Mouse (Mus musculus) kidney, postnatal 0 days (tissue): ENCODE measurements around the gene Ccpg1os. TPM values are rescaled to one million over a fixed set of nuclear protein-coding genes. Genes with fewer than 3 reads are reported as not detected.

ENCODE experiments used
- ATAC-seq: fragments of 200-750 bp; cut with Nextera tagmentation; replicated peaks from 2 replicates; pipeline ENCODE4 v1.8.0; 2017; ENCODE audit warnings: low read depth, moderate number of reproducible peaks, moderate TSS enrichment, moderate library complexity; ENCODE audit not compliant: low FRiP score
- DNase-seq: peaks from one replicate; pipeline ENCODE4 v3.0.0-alpha.2; 2016; ENCODE audit warnings: low spot score
- H3K27ac ChIP-seq: fragments of 300-500 bp; sonication (generic); 2 replicates; pipeline ENCODE4 v1.5.1; 2014; ENCODE audit warnings: mild to moderate bottlenecking
- H3K27me3 ChIP-seq: fragments of 300-500 bp; sonication (generic); 2 replicates; pipeline ENCODE4 v1.6.1; 2014; ENCODE audit warnings: low read length, mixed read lengths; ENCODE audit not compliant: insufficient read depth
- H3K36me3 ChIP-seq: fragments of 300-500 bp; sonication (generic); 2 replicates; pipeline ENCODE4 v1.6.1; 2014; ENCODE audit warnings: low read length, mixed read lengths; ENCODE audit not compliant: insufficient read depth
- H3K4me1 ChIP-seq: fragments of 300-500 bp; sonication (generic); replicated peaks from 2 replicates; pipeline ENCODE4 v1.6.1; 2014; ENCODE audit warnings: antibody characterized with exemption, low read length, mixed read lengths; ENCODE audit not compliant: insufficient read depth
- H3K4me2 ChIP-seq: fragments of 300-500 bp; sonication (generic); 2 replicates; pipeline ENCODE4 v1.6.1; 2014; ENCODE audit warnings: mild to moderate bottlenecking, low read length, moderate library complexity, mixed read lengths
- H3K4me3 ChIP-seq: fragments of 300-500 bp; sonication (generic); replicated peaks from 2 replicates; pipeline ENCODE4 v1.5.1; 2014; ENCODE audit warnings: low read depth, low read length
- H3K9ac ChIP-seq: fragments of 300-500 bp; sonication (generic); 2 replicates; pipeline ENCODE4 v1.6.1; 2014; ENCODE audit warnings: low read depth, low read length
- H3K9me3 ChIP-seq: fragments of 300-500 bp; sonication (generic); replicated peaks from 2 replicates; pipeline ENCODE4 v1.6.1; 2016; ENCODE audit warnings: low read length, inconsistent platforms, mixed read lengths
- CTCF ChIP-seq: IDR thresholded peaks from 2 replicates; pipeline ENCODE4 v1.5.1; 2016; ENCODE audit warnings: antibody characterized with exemption, low read depth, mild to moderate bottlenecking, moderate library complexity
- whole genome bisulfite sequencing: fragments of 180-500 bp; shearing (Covaris S2); extraction: QIAGEN DNeasy Blood & Tissue Kit; methylation state at CpG from one replicate; pipeline ENCODE4 v1.1.7; 2014; 5-methylcytosine and 5-hydroxymethylcytosine counted together
- microRNA-seq: library from miRNA; unstranded; fragments of <30 nt; microRNA quantifications from one replicate; pipeline ENCODE4, GENCODE M21; 2016
- polyA plus RNA-seq: library from polyadenylated mRNA; unstranded; fragments of >200 nt; fragmentation: Nextera tagmentation; extraction: Ambion mirVana; gene quantifications from 2 replicates; pipeline ENCODE4 v1.2.1, GENCODE M21; 2015

The Ccpg1os gene
- polyA plus RNA-seq, 1 experiment from 2014 or later, result 33.8 TPM

GRCm38 (mm10) chr9:72931166-72931790, 53.9 kb downstream of the Ccpg1os start:
- no peak for TF ChIP-seq CTCF
- ATAC-seq (no peak), DNase-seq (no peak)
- H3K9ac ChIP-seq, result no peak overlapping the region
- no peaks in the 10 kb centered on the region for H3K36me3 ChIP-seq
- WGBS, result 84% methylated on average over 13 of the region's 13 CpGs
- no peaks in the 10 kb centered on the region for H3K27me3 ChIP-seq
- H3K4me1 ChIP-seq, result no peaks in the 10 kb centered on the region
- no peak overlapping the region for H3K4me2 ChIP-seq
- no peak overlapping the region for H3K4me3 ChIP-seq
- no peaks in the 10 kb centered on the region for H3K9me3 ChIP-seq
- H3K27ac ChIP-seq, result no peak overlapping the region

Small RNAs within 50 kb of the gene (microRNA-seq; reads per million reads assigned to microRNA genes)
- gene Gm27353, result not detected

Other genes starting within 250 kb of the Ccpg1os start
- gene Prtg, start 178.5 kb downstream of the Ccpg1os start, polyA plus RNA-seq, result 1.2 TPM in 2 replicates
- gene Pygo1, start 59.7 kb downstream of the Ccpg1os start, polyA plus RNA-seq, result 3.0 and 3.2 TPM in 2 replicates
- 2.8 and 3.3 TPM in 2 replicates for gene Dyx1c1, start 26.6 kb downstream of the Ccpg1os start, polyA plus RNA-seq
- not detected in 2 replicates for gene Gm44503, start 26.5 kb downstream of the Ccpg1os start, polyA plus RNA-seq
- 43.8 and 49.6 TPM in 2 replicates for gene Ccpg1, start within 50 bp of the Ccpg1os start, polyA plus RNA-seq
- gene Pigb, start 55.0 kb upstream of the Ccpg1os start, polyA plus RNA-seq, result 10.8 and 11.9 TPM in 2 replicates
- 8.9 and 9.1 TPM in 2 replicates for gene Rab27a, start 59.5 kb upstream of the Ccpg1os start, polyA plus RNA-seq
- gene Khdc3, start 116.5 kb upstream of the Ccpg1os start, polyA plus RNA-seq, result 0.15 and 0.29 TPM in 2 replicates
- gene Gm20509, start 117.1 kb upstream of the Ccpg1os start, polyA plus RNA-seq, result not detected in 2 replicates
- 103 and 105 TPM in 2 replicates for gene Rsl24d1, start 128.0 kb upstream of the Ccpg1os start, polyA plus RNA-seq